Mouse (Mus musculus): ENCODE results near the gene Itga9.

The Itga9 gene

GRCm38 (mm10) chr9:118607701-118608401 is 1.4 kb downstream of the Itga9 start:
- DNase-seq: no peak

GRCm38 (mm10) chr9:118608556-118608955 is 2.1 kb downstream of the Itga9 start:
- DNase-seq: no peak

- DNase-seq: no peak
Observed at GRCm38 (mm10) chr9:118610060-118610459, 3.6 kb downstream of the Itga9 start.

- DNase-seq: peak; percentile 29
Observed at GRCm38 (mm10) chr9:118611111-118611541, 4.6 kb downstream of the Itga9 start.

GRCm38 (mm10) chr9:118611958-118612581 is 5.6 kb downstream of the Itga9 start:
- DNase-seq: peak; percentile 24

- no peak for DNase-seq
Observed at GRCm38 (mm10) chr9:118617237-118617636, 10.7 kb downstream of the Itga9 start.

- no peak for DNase-seq
Observed at GRCm38 (mm10) chr9:118618732-118619250, 12.3 kb downstream of the Itga9 start.

- no peak for DNase-seq
Observed at GRCm38 (mm10) chr9:118620807-118621206, 14.3 kb downstream of the Itga9 start.

- no peak for DNase-seq
Observed at GRCm38 (mm10) chr9:118621691-118622090, 15.2 kb downstream of the Itga9 start.

- no peak for DNase-seq
Observed at GRCm38 (mm10) chr9:118622376-118623166, 16.1 kb downstream of the Itga9 start.

- DNase-seq: no peak
Observed at GRCm38 (mm10) chr9:118623483-118623882, 17.0 kb downstream of the Itga9 start.

- no peak for DNase-seq
Observed at GRCm38 (mm10) chr9:118624146-118624545, 17.7 kb downstream of the Itga9 start.

GRCm38 (mm10) chr9:118629763-118630379 is 23.4 kb downstream of the Itga9 start:
- no peak for DNase-seq

- DNase-seq: no peak
Observed at GRCm38 (mm10) chr9:118631775-118632757, 25.6 kb downstream of the Itga9 start.

GRCm38 (mm10) chr9:118632758-118633143 is 26.3 kb downstream of the Itga9 start:
- DNase-seq: peak; percentile 16

- DNase-seq: no peak
Observed at GRCm38 (mm10) chr9:118638642-118639210, 32.2 kb downstream of the Itga9 start.

- no peak for DNase-seq
Observed at GRCm38 (mm10) chr9:118645698-118646355, 39.3 kb downstream of the Itga9 start.

GRCm38 (mm10) chr9:118647495-118647894 is 41.0 kb downstream of the Itga9 start:
- no peak for DNase-seq

GRCm38 (mm10) chr9:118650976-118651375 is 44.5 kb downstream of the Itga9 start:
- DNase-seq: no peak

GRCm38 (mm10) chr9:118651939-118652338 is 45.4 kb downstream of the Itga9 start:
- DNase-seq: no peak

- DNase-seq: no peak
Observed at GRCm38 (mm10) chr9:118653436-118653835, 46.9 kb downstream of the Itga9 start.
